Mouse (Mus musculus): ENCODE results near the gene Hnrnpk.

DNA sequence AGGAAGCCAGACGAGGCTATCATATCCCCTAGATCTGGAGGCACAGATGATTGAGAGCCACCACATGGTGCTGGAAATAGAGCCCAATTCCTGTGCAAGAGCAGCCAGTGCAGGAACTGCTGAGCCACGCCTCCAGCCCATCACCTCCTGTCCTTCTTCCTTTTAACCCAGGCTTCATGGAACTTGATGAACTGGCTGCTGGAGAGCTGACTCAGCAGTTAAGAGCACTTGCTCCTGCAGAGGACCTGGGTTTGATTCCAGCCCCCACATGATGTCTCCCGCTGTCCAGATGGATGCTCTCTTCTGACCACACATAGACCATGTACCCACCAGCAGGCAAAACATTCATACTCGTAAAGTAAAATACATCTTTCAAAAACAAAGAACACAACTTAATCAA lies 34.3 kb downstream of the Hnrnpk start:
- no peak for TF ChIP-seq CTCF (IDR thresholded peaks at IDR 0.05)
- TF ChIP-seq EP300 (IDR thresholded peaks at IDR 0.05; ENCODE audit: insufficient read depth, low read depth, low read length): no peak
